ENCODE assay signal across 9 mouse cellular contexts in genomic region chr2:131954835-131955234, GRCm38 (mm10). TPM values are rescaled to one million over a fixed set of nuclear protein-coding genes. Genes with fewer than 3 reads are reported as not detected.
A peak's percentile ranks its signal among the peaks of the same experiment; 100 is the strongest.
DNase-seq lines count a peak whose midpoint lies in the region; ATAC-seq lines count a peak whose summit lies in the region.
"Had no signal": no experiment of that assay in that cellular context is flagged by ENCODE, and none has a peak within 500 bp of the region (broad histone marks: within the 10 kb centered on the region; RNA-seq: fewer than 3 reads in every experiment).

No protein-coding gene starts in this region.

- H3K27me3 ChIP-seq in heart, embryonic 14.5 days (ENCODE audit: control insufficient read depth, insufficient read depth, low read length), result peaks cover 21% of the 10 kb centered on the region
- H3K27me3 ChIP-seq in liver, embryonic 11.5 days (replicated peaks; ENCODE audit: control insufficient read depth, insufficient read depth, low read length), result peaks cover 38% of the 10 kb centered on the region
- peaks cover 11% of the 10 kb centered on the region for H3K27me3 ChIP-seq in neural tube, embryonic 14.5 days (ENCODE audit: control insufficient read depth, insufficient read depth, low read length)

- 0 out of 2 replicates have a peak overlapping the region, but pooled peaks have one; percentile 11 for H3K9ac ChIP-seq in heart, embryonic 14.5 days (ENCODE audit: low read length)
- H3K9ac ChIP-seq in liver, embryonic 11.5 days (ENCODE audit: low read depth, low read length), result no peak overlapping the region
- no peak overlapping the region for H3K9ac ChIP-seq in neural tube, embryonic 14.5 days (replicated peaks; ENCODE audit: low read depth, low read length)

- peak overlapping the region; percentile 36 to 54 for H3K4me3 ChIP-seq in heart, embryonic 14.5 days (ENCODE audit: control insufficient read depth in 1 of 2, insufficient read depth in 1 of 2, low read depth in 1 of 2, low read length in 2 of 2)
- H3K4me3 ChIP-seq in liver, embryonic 11.5 days (ENCODE audit: low read depth, low read length), result peak overlapping the region; percentile 26
- peak overlapping the region; percentile 29 for H3K4me3 ChIP-seq in neural tube, embryonic 14.5 days (ENCODE audit: low read depth, low read length)

- 15% methylated on average over 9 of the region's 9 CpGs for WGBS in heart, embryonic 14.5 days
- 57% methylated on average over 9 of the region's 9 CpGs for WGBS in liver, embryonic 11.5 days
- 62% methylated on average over 9 of the region's 9 CpGs for WGBS in neural tube, embryonic 14.5 days

- peak; percentile 50 for DNase-seq in ES-CJ7 (ENCODE audit: low read depth, low spot score)
- DNase-seq in adrenal gland, postnatal 14 days, result peak; percentile 63
- DNase-seq in liver, embryonic 11.5 days (ENCODE audit: low spot score), result no peak
- no peak for DNase-seq in thymus, adult 18-20 months
- DNase-seq in gastrocnemius, postnatal 4 days (ENCODE audit: low spot score in 2 of 2), result no peak

- H3K36me3 ChIP-seq in heart, embryonic 14.5 days (ENCODE audit: control insufficient read depth, insufficient read depth, low read length), result no peaks in the 10 kb centered on the region
- no peaks in the 10 kb centered on the region for H3K36me3 ChIP-seq in liver, embryonic 11.5 days (ENCODE audit: control insufficient read depth, insufficient read depth, low read length)
- H3K36me3 ChIP-seq in neural tube, embryonic 14.5 days (ENCODE audit: control insufficient read depth, insufficient read depth, low read length), result no peaks in the 10 kb centered on the region

- peaks cover 16 to 25% of the 10 kb centered on the region in 2 experiments; a peak in 3 of 4 replicates for H3K4me1 ChIP-seq in heart, embryonic 14.5 days (ENCODE audit: control insufficient read depth in 2 of 2, insufficient read depth in 2 of 2, low read length in 2 of 2)
- H3K4me1 ChIP-seq in liver, embryonic 11.5 days (replicated peaks; ENCODE audit: control insufficient read depth, insufficient read depth, low read length), result peaks cover 9% of the 10 kb centered on the region; the same call in 1 of the 2 replicates
- H3K4me1 ChIP-seq in neural tube, embryonic 14.5 days (ENCODE audit: control insufficient read depth, insufficient read depth, low read length), result no peaks in the 10 kb centered on the region

- ATAC-seq in heart, embryonic 14.5 days (ENCODE audit: insufficient number of reproducible peaks, insufficient read depth, low FRiP score, low read depth), result peak; percentile 38; the same call in 1 of the 2 replicates
- 0 out of 2 replicates have a peak, but pooled peaks have one; percentile 19 for ATAC-seq in liver, embryonic 11.5 days (replicated peaks; ENCODE audit: low FRiP score)
- peak; percentile 52; the same call in 1 of the 2 replicates for ATAC-seq in neural tube, embryonic 14.5 days (ENCODE audit: low read depth)
- no peak for ATAC-seq in activated CD4-positive, CD25-positive, alpha-beta regulatory T cell, adult 4 months

- H3K4me2 ChIP-seq in heart, embryonic 14.5 days (ENCODE audit: low read length), result peak overlapping the region; percentile 73
- H3K4me2 ChIP-seq in liver, embryonic 11.5 days, result peak overlapping the region; percentile 61
- peak overlapping the region; percentile 57 for H3K4me2 ChIP-seq in neural tube, embryonic 14.5 days (ENCODE audit: low read depth, low read length)

- H3K27ac ChIP-seq in heart, embryonic 14.5 days (replicated peaks in 1 of 2; ENCODE audit: control insufficient read depth in 1 of 2, insufficient read depth in 1 of 2, low read depth in 2 of 2, low read length in 2 of 2), result peak overlapping the region; percentile 69 to 81
- no peak overlapping the region for H3K27ac ChIP-seq in liver, embryonic 11.5 days (ENCODE audit: low read depth, low read length)
- H3K27ac ChIP-seq in neural tube, embryonic 14.5 days (ENCODE audit: low read depth, low read length), result no peak overlapping the region

- no peaks in the 10 kb centered on the region for H3K9me3 ChIP-seq in heart, embryonic 14.5 days (ENCODE audit: control insufficient read depth, low read length)
- H3K9me3 ChIP-seq in liver, embryonic 11.5 days (ENCODE audit: control insufficient read depth, low read length), result no peaks in the 10 kb centered on the region
- no peaks in the 10 kb centered on the region for H3K9me3 ChIP-seq in neural tube, embryonic 14.5 days (ENCODE audit: control insufficient read depth, low read length)

RNA-seq across cellular contexts. Expression of gene Prnd, which starts 4.2 kb away (rescaled TPM):
- total RNA-seq in adrenal gland, postnatal 14 days (2021), result 0.98 and 2.8 TPM in 2 replicates
- 29.7 and 37.8 TPM in 2 replicates for polyA plus RNA-seq in heart, embryonic 14.5 days (2014; fragmentation: Nextera tagmentation; extraction: Ambion mirVana)
- polyA plus RNA-seq in liver, embryonic 11.5 days (2014; fragmentation: Nextera tagmentation; extraction: Ambion mirVana), result 1.6 and 2.5 TPM in 2 replicates
- polyA plus RNA-seq in neural tube, embryonic 14.5 days (2014; fragmentation: Nextera tagmentation; extraction: Ambion mirVana), result 4.8 and 10.0 TPM in 2 replicates
- under 1 TPM; 0.11 to 0.36 TPM for polyA plus RNA-seq in activated CD4-positive, CD25-positive, alpha-beta regulatory T cell, adult 4 months (2017; shearing (Covaris generic))
- total RNA-seq in gastrocnemius, postnatal 4 days (2021), result 10 to 100 TPM; 68.5 to 70.9 TPM

RNA-seq across cellular contexts. Expression of gene Prn, which starts 45.1 kb away (rescaled TPM):
- 0.79 and 1.1 TPM in 2 replicates for total RNA-seq in adrenal gland, postnatal 14 days (2021)
- not detected in 2 replicates for polyA plus RNA-seq in heart, embryonic 14.5 days (2014; fragmentation: Nextera tagmentation; extraction: Ambion mirVana)
- 0.25 TPM in 1 of 2 replicates, not detected in the other for polyA plus RNA-seq in liver, embryonic 11.5 days (2014; fragmentation: Nextera tagmentation; extraction: Ambion mirVana)
- not detected in 2 replicates for polyA plus RNA-seq in neural tube, embryonic 14.5 days (2014; fragmentation: Nextera tagmentation; extraction: Ambion mirVana)
- not detected for polyA plus RNA-seq in activated CD4-positive, CD25-positive, alpha-beta regulatory T cell, adult 4 months (2017; shearing (Covaris generic))
- not detected for total RNA-seq in gastrocnemius, postnatal 4 days (2021)
- polyA plus RNA-seq: brain, embryonic 14.5 days had no signal

RNA-seq across cellular contexts. Expression of gene Prnp, which starts 45.1 kb away (rescaled TPM):
- 73.3 and 74.6 TPM in 2 replicates for total RNA-seq in adrenal gland, postnatal 14 days (2021)
- 69.1 and 75.7 TPM in 2 replicates for polyA plus RNA-seq in heart, embryonic 14.5 days (2014; fragmentation: Nextera tagmentation; extraction: Ambion mirVana)
- polyA plus RNA-seq in liver, embryonic 11.5 days (2014; fragmentation: Nextera tagmentation; extraction: Ambion mirVana), result 32.6 and 33.3 TPM in 2 replicates
- polyA plus RNA-seq in neural tube, embryonic 14.5 days (2014; fragmentation: Nextera tagmentation; extraction: Ambion mirVana), result 99.9 and 104 TPM in 2 replicates
- 10 to 100 TPM in 1 of 2 experiments, 1 to 10 TPM in 1; 7.7 to 12.0 TPM for polyA plus RNA-seq in activated CD4-positive, CD25-positive, alpha-beta regulatory T cell, adult 4 months (2017; shearing (Covaris generic))
- 10 to 100 TPM; 66.2 to 67.2 TPM for total RNA-seq in gastrocnemius, postnatal 4 days (2021)

Comparison
In these comparisons a context has a peak if more than half of its experiments do, and no peak if none do; other contexts are left out.
1. DNase-seq: peak in ES-CJ7 (single experiment) and adrenal gland, postnatal 14 days (single experiment); none in liver, embryonic 11.5 days (single experiment), thymus, adult 18-20 months (0 of 2) and gastrocnemius, postnatal 4 days (0 of 2).
2. H3K27ac ChIP-seq: peak in heart, embryonic 14.5 days (2 of 2); none in liver, embryonic 11.5 days (single experiment) and neural tube, embryonic 14.5 days (single experiment).
3. Peak in every context shown above with its lines, with median percentiles within 50 percentile points of each other: H3K4me2 ChIP-seq and H3K4me3 ChIP-seq.